Mouse (Mus musculus): Measurements from ENCODE around the gene Mak. TPM values are rescaled to one million over a fixed set of nuclear protein-coding genes. Genes with fewer than 3 reads are reported as not detected.

Gene Mak
- 1.5 and 2.9 TPM in 2 replicates for polyA plus RNA-seq (2014; fragmentation: Nextera tagmentation; extraction: Ambion mirVana)

DNA sequence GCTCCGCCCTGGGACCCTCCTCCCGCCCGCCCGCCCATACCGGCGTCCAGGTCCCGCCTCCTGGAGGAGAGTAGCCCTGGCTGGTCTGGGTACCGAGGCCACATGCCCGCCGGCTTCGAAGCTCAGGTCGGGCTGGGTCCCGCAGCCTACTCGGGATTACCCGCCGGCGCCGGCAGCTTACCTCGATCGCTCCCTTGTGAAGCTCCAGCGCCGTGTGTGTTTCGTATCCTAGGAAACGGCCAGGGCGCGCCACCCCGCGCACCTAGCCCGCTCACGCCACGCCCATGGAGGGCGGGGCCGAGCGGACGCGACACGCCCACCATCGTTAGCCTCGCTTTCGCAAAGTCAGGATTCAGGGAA is at the start of gene Mak:
Gene Mak, minus strand, starts transcription at position 286 of the 360 bp plus-strand sequence.
- Histone ChIP-seq H3K9ac (ENCODE audit: low read depth, low read length) (peak within 1 kb of the TSS; percentile 58), H3K27me3 (replicated peaks; ENCODE audit: control insufficient read depth, insufficient read depth, low read length) (peaks cover 22% of the 10 kb centered on the region), H3K4me2 (ENCODE audit: low read depth, low read length) (peak within 1 kb of the TSS; percentile 88), H3K9me3 (ENCODE audit: control insufficient read depth, low read length) (no peaks in the 10 kb centered on the region), H3K4me1 (ENCODE audit: control insufficient read depth, insufficient read depth, low read length) (0 out of 2 replicates have a peak, but pooled peaks cover 7% of the 10 kb centered on the region), H3K27ac (replicated peaks; ENCODE audit: low read depth, low read length) (no peak within 1 kb of the TSS), H3K4me3 (ENCODE audit: low read depth, low read length) (peak within 1 kb of the TSS; percentile 53), H3K36me3 (ENCODE audit: control insufficient read depth, insufficient read depth, low read length) (no peaks in the 10 kb centered on the region)
- DNase-seq (ENCODE audit: low spot score) (peak; percentile 85), ATAC-seq (ENCODE audit: low read depth) (peak; percentile 94)
- 1% methylated on average over 27 of the region's 40 CpGs for WGBS

DNA sequence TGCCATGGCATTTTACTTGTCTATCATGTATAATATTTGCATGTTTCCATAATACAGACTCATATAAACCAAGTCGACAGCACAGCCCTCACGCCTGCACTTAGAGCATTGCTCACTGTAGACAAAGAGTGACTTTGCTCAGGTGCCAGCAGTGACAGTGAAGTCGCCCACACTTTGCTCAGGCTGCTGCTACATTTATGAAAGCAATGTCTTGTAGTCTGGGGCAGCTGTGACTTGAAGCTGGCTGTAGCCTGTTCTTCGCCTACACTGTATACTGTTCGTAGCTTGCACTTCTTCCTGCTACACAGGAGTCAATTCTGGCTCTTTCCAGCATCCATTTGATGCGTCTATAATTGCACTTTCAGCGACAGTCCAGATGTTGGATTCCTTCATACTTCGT is 49.6 kb upstream of the Mak start:
- no peak for ATAC-seq (ENCODE audit: low read depth)
- WGBS = 80% methylated on average over 8 of the region's 8 CpGs
- H3K27ac ChIP-seq (replicated peaks; ENCODE audit: low read depth, low read length) = no peak overlapping the region

DNA sequence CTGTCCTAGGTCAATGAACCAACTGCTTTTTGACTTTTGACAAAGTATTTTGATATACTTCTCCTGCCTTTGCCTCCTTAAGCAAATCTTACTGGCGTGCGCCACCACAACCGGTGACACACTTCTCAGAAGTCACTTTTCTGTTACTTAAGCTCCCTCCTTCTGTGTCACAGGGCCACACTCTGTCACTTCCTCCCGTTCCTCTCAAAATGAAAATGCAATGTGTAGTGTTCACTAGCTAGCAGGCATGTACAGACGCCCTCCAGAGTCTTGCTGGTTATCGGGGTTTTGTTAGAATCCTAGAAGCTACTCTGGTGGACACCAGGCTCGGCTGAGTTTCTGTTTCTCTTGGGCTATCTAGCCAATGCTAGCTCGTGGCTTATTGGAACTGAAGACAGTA is 48.8 kb upstream of the Mak start:
- DNase-seq (ENCODE audit: low spot score) (no peak), ATAC-seq (ENCODE audit: low read depth) (no peak)
- H3K4me1 ChIP-seq (ENCODE audit: control insufficient read depth, insufficient read depth, low read length) = no peaks in the 10 kb centered on the region
- no peaks in the 10 kb centered on the region for H3K27me3 ChIP-seq (replicated peaks; ENCODE audit: control insufficient read depth, insufficient read depth, low read length)
- H3K9me3 ChIP-seq (ENCODE audit: control insufficient read depth, low read length) = no peaks in the 10 kb centered on the region
- H3K4me2 ChIP-seq (ENCODE audit: low read depth, low read length) = no peak overlapping the region
- no peak overlapping the region for H3K9ac ChIP-seq (ENCODE audit: low read depth, low read length)
- H3K36me3 ChIP-seq (ENCODE audit: control insufficient read depth, insufficient read depth, low read length) = no peaks in the 10 kb centered on the region
- no peak overlapping the region for H3K4me3 ChIP-seq (ENCODE audit: low read depth, low read length)
- 81% methylated on average over 8 of the region's 8 CpGs for WGBS
- no peak overlapping the region for H3K27ac ChIP-seq (replicated peaks; ENCODE audit: low read depth, low read length)

More for the DNA sequence above, 49.6 kb upstream of the Mak start:
- no peaks in the 10 kb centered on the region for H3K9me3 ChIP-seq (ENCODE audit: control insufficient read depth, low read length)
- no peak overlapping the region for H3K4me3 ChIP-seq (ENCODE audit: low read depth, low read length)
- H3K9ac ChIP-seq (ENCODE audit: low read depth, low read length) = no peak overlapping the region
- DNase-seq (ENCODE audit: low spot score) = no peak
- no peaks in the 10 kb centered on the region for H3K36me3 ChIP-seq (ENCODE audit: control insufficient read depth, insufficient read depth, low read length)
- no peaks in the 10 kb centered on the region for H3K27me3 ChIP-seq (replicated peaks; ENCODE audit: control insufficient read depth, insufficient read depth, low read length)
- no peaks in the 10 kb centered on the region for H3K4me1 ChIP-seq (ENCODE audit: control insufficient read depth, insufficient read depth, low read length)
- H3K4me2 ChIP-seq (ENCODE audit: low read depth, low read length) = no peak overlapping the region

DNA sequence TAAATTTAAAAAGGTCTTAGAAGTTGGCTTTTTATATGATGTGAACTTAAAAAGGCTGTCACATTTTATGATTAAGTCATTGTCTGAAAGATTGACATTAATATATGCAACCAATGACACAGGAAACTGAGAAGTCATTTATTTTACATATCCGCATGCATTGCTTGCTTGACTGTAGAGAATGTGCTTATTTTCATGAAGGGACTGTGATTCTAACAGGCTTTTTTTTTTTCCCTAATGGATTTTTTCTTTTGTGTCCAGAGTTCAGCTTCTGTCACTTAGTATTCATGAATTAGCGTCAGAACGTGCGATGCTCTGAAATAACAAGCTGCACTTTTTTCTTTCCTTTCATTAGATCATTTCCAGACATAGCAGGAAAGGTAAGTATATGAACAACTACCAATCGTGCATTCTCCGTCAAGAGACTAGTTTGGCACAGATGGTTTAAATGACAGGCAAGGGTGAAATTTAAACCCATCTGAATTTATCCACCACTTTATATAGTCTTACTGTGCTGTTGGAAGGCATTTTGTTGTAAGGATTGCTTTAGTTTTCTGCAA is 44.2 kb upstream of the Mak start:
- Histone ChIP-seq H3K4me2 (ENCODE audit: low read depth, low read length) (no peak overlapping the region), H3K27me3 (replicated peaks; ENCODE audit: control insufficient read depth, insufficient read depth, low read length) (no peaks in the 10 kb centered on the region), H3K4me3 (ENCODE audit: low read depth, low read length) (no peak overlapping the region), H3K9ac (ENCODE audit: low read depth, low read length) (no peak overlapping the region), H3K4me1 (ENCODE audit: control insufficient read depth, insufficient read depth, low read length) (no peaks in the 10 kb centered on the region), H3K9me3 (ENCODE audit: control insufficient read depth, low read length) (no peaks in the 10 kb centered on the region), H3K27ac (replicated peaks; ENCODE audit: low read depth, low read length) (no peak overlapping the region), H3K36me3 (ENCODE audit: control insufficient read depth, insufficient read depth, low read length) (no peaks in the 10 kb centered on the region)
- 53% methylated on average over 6 of the region's 6 CpGs for WGBS
- DNase-seq (ENCODE audit: low spot score) = no peak
- no peak for ATAC-seq (ENCODE audit: low read depth)

DNA sequence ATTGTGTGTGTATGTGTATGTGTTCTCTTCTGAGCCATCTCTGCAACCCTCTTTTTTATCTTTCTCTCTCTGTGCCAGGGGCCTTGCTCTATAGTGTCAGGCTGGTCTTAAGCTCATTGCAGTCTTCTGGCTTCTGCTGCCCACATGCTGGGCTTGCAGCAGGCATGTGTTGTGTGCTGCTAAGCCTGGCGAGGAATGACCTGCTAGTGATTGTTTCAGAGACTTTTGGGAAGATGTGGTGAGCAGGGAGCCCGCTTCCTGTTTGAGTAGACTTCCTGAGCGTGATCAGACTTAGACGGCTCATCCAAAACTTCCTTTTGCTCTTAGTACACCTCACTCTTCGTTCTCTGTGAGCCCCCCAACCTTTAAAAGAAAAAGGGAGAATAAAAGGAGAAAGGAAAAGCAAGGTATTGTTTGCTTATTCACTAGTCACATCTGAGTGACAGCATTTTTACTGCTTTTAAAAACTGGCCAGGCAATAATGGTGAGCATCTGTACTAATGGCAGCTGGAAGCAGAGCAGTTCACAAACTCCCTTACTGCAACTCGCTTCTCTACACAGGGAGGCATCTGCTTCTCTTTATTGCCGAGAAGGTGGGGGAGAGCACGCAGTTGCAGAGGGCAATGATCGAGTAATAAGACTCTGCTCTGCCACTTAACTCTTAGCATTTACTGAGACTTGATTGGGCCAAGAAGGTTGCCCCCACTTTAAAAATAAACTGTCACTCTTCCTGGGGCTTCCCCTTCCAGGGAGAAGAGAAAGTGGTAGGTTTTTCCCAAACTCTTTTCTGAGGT is 39.8 kb upstream of the Mak start:
- WGBS = 27% methylated on average over 9 of the region's 9 CpGs
- Histone ChIP-seq H3K36me3 (ENCODE audit: control insufficient read depth, insufficient read depth, low read length) (no peaks in the 10 kb centered on the region), H3K9me3 (ENCODE audit: control insufficient read depth, low read length) (no peaks in the 10 kb centered on the region), H3K27ac (replicated peaks; ENCODE audit: low read depth, low read length) (no peak overlapping the region), H3K4me2 (ENCODE audit: low read depth, low read length) (no peak overlapping the region), H3K4me3 (ENCODE audit: low read depth, low read length) (no peak overlapping the region), H3K9ac (ENCODE audit: low read depth, low read length) (0 out of 2 replicates have a peak overlapping the region, but pooled peaks have one; percentile 0), H3K27me3 (replicated peaks; ENCODE audit: control insufficient read depth, insufficient read depth, low read length) (peaks cover 4% of the 10 kb centered on the region; the same call in 1 of the 2 replicates), H3K4me1 (ENCODE audit: control insufficient read depth, insufficient read depth, low read length) (no peaks in the 10 kb centered on the region)
- ATAC-seq (ENCODE audit: low read depth) = no peak
- DNase-seq (ENCODE audit: low spot score) = peak; percentile 38

DNA sequence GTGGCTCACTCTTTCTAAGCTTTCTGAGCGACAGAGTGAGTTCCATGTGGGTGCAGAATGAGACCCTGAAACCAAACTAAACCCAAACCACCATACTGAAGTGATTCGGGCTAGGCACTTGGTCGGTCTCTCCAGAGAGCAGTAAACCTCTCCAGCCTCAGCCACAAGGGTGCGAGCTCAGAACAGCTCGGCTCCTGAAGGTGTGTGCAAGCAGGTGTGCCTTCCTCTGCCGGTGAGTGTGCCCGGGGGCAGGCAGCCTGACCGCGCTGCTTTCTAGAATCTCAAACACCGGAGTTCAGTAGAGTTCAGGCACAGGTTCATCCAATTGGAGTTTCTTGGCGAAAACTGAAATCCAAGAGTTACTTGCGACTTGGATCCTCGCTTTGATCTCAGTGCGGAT is 34.4 kb upstream of the Mak start, which contains the start of gene Sycp2l:
Gene Sycp2l, plus strand, starts transcription at position 368 of the 400 bp plus-strand sequence.
- ATAC-seq (ENCODE audit: low read depth) (no peak), DNase-seq (ENCODE audit: low spot score) (no peak)
- no peaks in the 10 kb centered on the region for H3K4me1 ChIP-seq (ENCODE audit: control insufficient read depth, insufficient read depth, low read length)
- no peak within 1 kb of the TSS for H3K9ac ChIP-seq (ENCODE audit: low read depth, low read length)
- H3K9me3 ChIP-seq (ENCODE audit: control insufficient read depth, low read length) = no peaks in the 10 kb centered on the region
- H3K27me3 ChIP-seq (replicated peaks; ENCODE audit: control insufficient read depth, insufficient read depth, low read length) = peaks cover 12% of the 10 kb centered on the region
- WGBS = 29% methylated on average over 14 of the region's 14 CpGs
- peak within 1 kb of the TSS; percentile 10; the same call in 1 of the 2 replicates for H3K4me3 ChIP-seq (ENCODE audit: low read depth, low read length)
- H3K36me3 ChIP-seq (ENCODE audit: control insufficient read depth, insufficient read depth, low read length) = no peaks in the 10 kb centered on the region
- H3K4me2 ChIP-seq (ENCODE audit: low read depth, low read length) = peak within 1 kb of the TSS; percentile 42
- no peak within 1 kb of the TSS for H3K27ac ChIP-seq (replicated peaks; ENCODE audit: low read depth, low read length)

DNA sequence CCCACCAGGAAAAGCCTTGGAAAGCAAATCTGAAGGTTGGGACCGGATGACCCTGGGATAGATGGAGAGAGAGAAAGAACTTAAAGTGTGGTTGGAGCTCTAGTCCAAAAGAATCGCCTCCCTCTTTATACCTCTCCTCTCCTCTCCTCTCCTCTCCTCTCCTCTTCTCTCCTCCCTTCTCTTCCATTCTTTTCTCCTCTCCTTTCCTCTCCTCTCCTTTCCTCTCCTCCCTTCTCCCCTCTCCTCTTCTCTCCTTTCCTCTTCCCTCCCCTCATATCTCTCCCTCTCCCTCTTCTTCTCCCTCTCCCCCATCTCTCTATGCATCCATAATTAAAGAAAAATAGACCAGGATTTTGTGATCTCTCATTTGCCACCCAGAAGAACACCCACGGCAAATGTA is 31.4 kb upstream of the Mak start, which contains the start of gene Gcm2:
Gene Gcm2, minus strand, starts transcription at position 101 of the 400 bp plus-strand sequence.
- no peak within 1 kb of the TSS for H3K4me2 ChIP-seq (ENCODE audit: low read depth, low read length)
- H3K4me3 ChIP-seq (ENCODE audit: low read depth, low read length) = no peak within 1 kb of the TSS
- H3K4me1 ChIP-seq (ENCODE audit: control insufficient read depth, insufficient read depth, low read length) = no peaks in the 10 kb centered on the region
- H3K9ac ChIP-seq (ENCODE audit: low read depth, low read length) = no peak within 1 kb of the TSS
- H3K27ac ChIP-seq (replicated peaks; ENCODE audit: low read depth, low read length) = no peak within 1 kb of the TSS
- H3K9me3 ChIP-seq (ENCODE audit: control insufficient read depth, low read length) = no peaks in the 10 kb centered on the region
- peaks cover 12% of the 10 kb centered on the region for H3K27me3 ChIP-seq (replicated peaks; ENCODE audit: control insufficient read depth, insufficient read depth, low read length)
- 75% methylated on average over 3 of the region's 3 CpGs for WGBS
- ATAC-seq (ENCODE audit: low read depth) (no peak), DNase-seq (ENCODE audit: low spot score) (no peak)
- no peaks in the 10 kb centered on the region for H3K36me3 ChIP-seq (ENCODE audit: control insufficient read depth, insufficient read depth, low read length)

DNA sequence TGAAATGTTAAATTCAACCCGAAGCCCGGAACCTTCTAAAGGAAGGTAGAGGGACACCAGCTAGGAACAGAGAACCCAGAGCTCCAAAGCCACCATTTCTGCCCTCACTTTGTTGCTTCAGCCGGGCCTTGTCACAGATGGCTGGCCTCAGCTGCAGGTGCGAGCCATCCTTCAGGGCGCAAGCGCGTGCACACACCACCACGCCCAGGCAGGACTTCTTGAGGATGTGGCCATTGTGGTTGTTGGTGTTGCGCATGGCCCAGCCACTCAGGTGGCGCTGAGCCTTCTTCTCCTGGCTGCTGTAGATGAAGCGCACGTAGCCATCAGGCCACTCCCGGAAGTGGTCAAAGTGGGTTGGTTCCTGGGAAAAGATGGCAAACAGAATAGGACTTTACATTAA is 26.0 kb upstream of the Mak start:
- ATAC-seq (ENCODE audit: low read depth) (no peak), DNase-seq (ENCODE audit: low spot score) (no peak)
- Histone ChIP-seq H3K36me3 (ENCODE audit: control insufficient read depth, insufficient read depth, low read length) (no peaks in the 10 kb centered on the region), H3K4me1 (ENCODE audit: control insufficient read depth, insufficient read depth, low read length) (no peaks in the 10 kb centered on the region), H3K27me3 (replicated peaks; ENCODE audit: control insufficient read depth, insufficient read depth, low read length) (no peaks in the 10 kb centered on the region), H3K27ac (replicated peaks; ENCODE audit: low read depth, low read length) (no peak overlapping the region), H3K9me3 (ENCODE audit: control insufficient read depth, low read length) (no peaks in the 10 kb centered on the region), H3K9ac (ENCODE audit: low read depth, low read length) (no peak overlapping the region), H3K4me3 (ENCODE audit: low read depth, low read length) (no peak overlapping the region), H3K4me2 (ENCODE audit: low read depth, low read length) (no peak overlapping the region)
- 93% methylated on average over 13 of the region's 13 CpGs for WGBS

Data from embryonic facial prominence, embryonic 14.5 days (tissue).